Mouse (Mus musculus) forebrain, embryonic 13.5 days (tissue): ENCODE measurements around the gene Pdcd1lg2. TPM values are rescaled to one million over a fixed set of nuclear protein-coding genes. Genes with fewer than 3 reads are reported as not detected.

Experiments
- ATAC-seq: fragments of 200-750 bp; cut with Nextera tagmentation; 2 replicates; pipeline ENCODE4 v1.8.0; 2017
- H3K27ac ChIP-seq: fragments of 300-500 bp; sonication (generic); 2 replicates; pipeline ENCODE4 v1.5.1; 2015; ENCODE audit warnings: inconsistent platforms, mild to moderate bottlenecking, moderate library complexity
- H3K27me3 ChIP-seq: fragments of 300-500 bp; sonication (generic); 2 replicates; pipeline ENCODE4 v1.6.1; 2015; ENCODE audit warnings: mild to moderate bottlenecking, inconsistent platforms
- H3K36me3 ChIP-seq: fragments of 300-500 bp; sonication (generic); 2 replicates; pipeline ENCODE4 v1.6.1; 2015; ENCODE audit warnings: mild to moderate bottlenecking, inconsistent platforms; ENCODE audit not compliant: poor library complexity, severe bottlenecking
- H3K4me1 ChIP-seq: fragments of 300-500 bp; sonication (generic); 2 replicates; pipeline ENCODE4 v1.6.1; 2015; ENCODE audit warnings: inconsistent platforms
- H3K4me2 ChIP-seq: fragments of 300-500 bp; sonication (generic); 2 replicates; pipeline ENCODE4 v1.6.1; 2015; ENCODE audit warnings: inconsistent platforms, mild to moderate bottlenecking, moderate library complexity
- H3K4me3 ChIP-seq: fragments of 300-500 bp; sonication (generic); 2 replicates; pipeline ENCODE4 v1.5.1; 2015; ENCODE audit warnings: mild to moderate bottlenecking, inconsistent platforms
- H3K9ac ChIP-seq: fragments of 300-500 bp; sonication (generic); 2 replicates; pipeline ENCODE4 v1.6.1; 2015; ENCODE audit warnings: mild to moderate bottlenecking, inconsistent platforms
- H3K9me3 ChIP-seq: fragments of 300-500 bp; sonication (generic); replicated peaks from 2 replicates; pipeline ENCODE4 v1.6.1; 2016; ENCODE audit warnings: inconsistent platforms
- WGBS: fragments of 180-500 bp; shearing (Covaris S2); methylation state at CpG from one replicate; pipeline ENCODE4 v1.1.7; 2015; 5-methylcytosine and 5-hydroxymethylcytosine counted together
- polyA plus RNA-seq: library from polyadenylated mRNA; unstranded; fragments of >200 nt; fragmentation: Nextera tagmentation; extraction: Ambion mirVana; gene quantifications from 2 replicates; pipeline ENCODE4 v1.2.1, GENCODE M21; 2015

The Pdcd1lg2 gene
- polyA plus RNA-seq, 1 experiment from 2014 or later = not detected

DNA sequence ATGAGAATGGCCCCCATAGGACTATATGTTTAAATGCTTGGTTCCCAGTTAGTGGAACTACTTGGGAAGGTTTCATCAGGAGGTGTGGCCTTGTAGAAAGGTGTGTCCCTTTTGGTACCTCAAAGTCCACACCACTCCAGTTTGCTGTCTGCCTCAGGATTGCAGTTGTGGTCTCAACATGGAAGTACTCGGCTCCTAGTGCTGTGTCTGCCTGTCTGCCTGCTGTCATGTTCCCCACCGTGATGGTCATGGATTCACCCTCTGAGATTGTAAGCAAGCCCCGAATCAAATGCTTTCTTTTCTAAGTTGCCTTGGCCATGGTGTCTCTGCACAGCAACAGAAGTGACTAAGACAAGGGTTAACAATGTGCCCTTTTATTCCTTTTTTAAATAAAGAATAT lies 103.4 kb downstream of the Pdcd1lg2 start:
- no peak for ATAC-seq
- no peak overlapping the region for H3K27ac ChIP-seq
- no peaks in the 10 kb centered on the region for H3K27me3 ChIP-seq
- no peaks in the 10 kb centered on the region for H3K36me3 ChIP-seq
- no peaks in the 10 kb centered on the region for H3K4me1 ChIP-seq
- H3K9ac ChIP-seq = no peak overlapping the region
- H3K4me2 ChIP-seq = no peak overlapping the region
- WGBS = 93% methylated on average over 3 of the region's 3 CpGs
- H3K9me3 ChIP-seq = no peaks in the 10 kb centered on the region; the same call in 1 of the 2 replicates
- no peak overlapping the region for H3K4me3 ChIP-seq

DNA sequence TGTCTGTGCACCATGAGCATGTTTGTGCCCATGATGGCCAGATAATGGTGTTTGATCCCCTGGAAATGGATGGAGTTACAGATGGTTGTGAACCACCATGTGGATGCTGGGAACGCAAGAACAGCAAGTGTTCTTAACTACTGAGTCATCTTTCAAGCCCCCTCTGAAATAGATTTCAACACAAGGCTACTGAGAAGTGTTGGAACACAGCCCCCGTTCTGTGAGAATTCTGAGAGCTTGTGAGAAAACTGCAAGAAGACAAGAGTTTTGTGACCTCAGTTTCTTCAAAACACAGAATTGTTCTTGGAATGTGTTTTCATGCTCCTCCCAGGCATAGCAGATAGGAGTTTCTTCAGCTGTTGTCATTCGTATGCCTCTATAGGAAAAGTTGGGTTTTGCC lies 104.7 kb downstream of the Pdcd1lg2 start:
- H3K27ac ChIP-seq = no peak overlapping the region
- H3K4me3 ChIP-seq = no peak overlapping the region
- H3K4me2 ChIP-seq = no peak overlapping the region
- H3K36me3 ChIP-seq = no peaks in the 10 kb centered on the region
- no peak overlapping the region for H3K9ac ChIP-seq
- no peaks in the 10 kb centered on the region; the same call in 1 of the 2 replicates for H3K9me3 ChIP-seq
- 94% methylated on average over 3 of the region's 3 CpGs for WGBS
- H3K4me1 ChIP-seq = no peaks in the 10 kb centered on the region
- H3K27me3 ChIP-seq = no peaks in the 10 kb centered on the region
- no peak for ATAC-seq

DNA sequence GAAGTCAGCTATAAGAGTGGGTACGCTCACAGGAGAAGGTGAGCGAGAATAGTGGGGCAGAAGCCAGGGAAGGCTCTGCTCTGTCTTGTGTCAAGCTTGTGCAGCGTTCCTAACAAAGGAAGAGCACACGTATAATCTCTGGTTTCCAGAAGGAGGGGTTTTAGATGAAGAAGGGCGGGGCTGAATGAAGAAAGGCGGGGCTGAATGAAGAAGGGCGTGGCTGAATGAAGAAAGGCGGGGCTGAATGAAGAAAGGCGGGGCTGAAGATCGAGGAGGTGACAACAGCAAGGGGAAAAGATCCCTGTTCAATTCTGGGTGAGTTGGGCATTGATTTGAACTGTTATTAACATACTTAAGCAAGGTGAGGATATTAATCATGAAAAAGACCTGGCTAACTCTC lies 105.3 kb downstream of the Pdcd1lg2 start:
- Histone ChIP-seq H3K4me2 (no peak overlapping the region), H3K4me1 (no peaks in the 10 kb centered on the region), H3K9ac (no peak overlapping the region), H3K27me3 (no peaks in the 10 kb centered on the region), H3K36me3 (no peaks in the 10 kb centered on the region), H3K4me3 (no peak overlapping the region), H3K9me3 (no peaks in the 10 kb centered on the region; the same call in 1 of the 2 replicates), H3K27ac (no peak overlapping the region)
- 74% methylated on average over 10 of the region's 10 CpGs for WGBS
- ATAC-seq = no peak

DNA sequence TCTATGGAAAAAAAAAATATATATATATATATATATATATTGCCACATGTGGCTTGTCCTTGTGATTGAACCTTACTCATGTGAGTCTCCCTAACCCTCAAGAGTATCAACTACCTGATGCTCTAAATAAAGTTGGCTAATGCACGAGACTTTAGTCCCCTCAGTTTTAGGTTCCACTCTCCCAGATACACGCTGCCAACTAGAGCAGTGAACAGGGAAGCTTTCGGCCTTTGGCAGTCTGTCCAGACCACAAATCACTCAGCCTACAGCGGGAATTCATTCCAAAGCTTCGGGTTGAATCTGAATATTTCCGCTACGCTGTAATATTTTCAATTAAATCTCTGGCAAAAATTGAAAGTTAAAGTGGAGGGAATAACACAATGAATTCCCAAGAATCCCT lies 107.7 kb downstream of the Pdcd1lg2 start:
- WGBS = 92% methylated on average over 7 of the region's 7 CpGs
- no peak for ATAC-seq
- no peak overlapping the region for H3K4me3 ChIP-seq
- H3K36me3 ChIP-seq = no peaks in the 10 kb centered on the region
- H3K9ac ChIP-seq = no peak overlapping the region
- H3K4me1 ChIP-seq = peaks cover 5% of the 10 kb centered on the region
- no peak overlapping the region for H3K4me2 ChIP-seq
- no peak overlapping the region for H3K27ac ChIP-seq
- H3K27me3 ChIP-seq = no peaks in the 10 kb centered on the region
- H3K9me3 ChIP-seq = no peaks in the 10 kb centered on the region; the same call in 1 of the 2 replicates

DNA sequence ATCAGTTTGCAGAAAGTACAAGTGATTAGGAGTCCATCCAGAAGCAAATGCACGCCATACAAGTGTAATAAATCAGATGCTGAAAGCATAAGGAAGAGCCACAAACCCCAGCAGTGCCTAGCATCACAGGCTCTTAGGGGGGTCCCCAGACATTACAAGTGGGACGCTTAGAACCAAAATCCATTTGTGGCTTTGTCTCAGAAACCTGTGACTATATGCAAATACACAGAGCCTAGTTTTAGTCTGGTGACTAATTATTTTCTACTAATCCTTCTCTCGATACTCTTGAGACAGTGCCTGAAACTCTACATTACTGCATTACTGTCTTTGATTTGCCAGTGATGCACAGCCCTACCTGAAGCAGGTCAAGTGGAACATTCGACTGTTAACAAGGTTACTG lies 108.2 kb downstream of the Pdcd1lg2 start:
- no peak overlapping the region for H3K4me2 ChIP-seq
- H3K4me1 ChIP-seq = peaks cover 10% of the 10 kb centered on the region
- H3K9ac ChIP-seq = no peak overlapping the region
- H3K4me3 ChIP-seq = no peak overlapping the region
- WGBS = 78% methylated on average over 4 of the region's 4 CpGs
- H3K9me3 ChIP-seq = no peaks in the 10 kb centered on the region; the same call in 1 of the 2 replicates
- no peak for ATAC-seq
- no peaks in the 10 kb centered on the region for H3K36me3 ChIP-seq
- no peak overlapping the region for H3K27ac ChIP-seq
- H3K27me3 ChIP-seq = no peaks in the 10 kb centered on the region

Other genes starting within 250 kb of the Pdcd1lg2 start
- gene Jak2, start 159.1 kb upstream of the Pdcd1lg2 start, polyA plus RNA-seq = 10.1 and 10.7 TPM in 2 replicates
- 3.4 and 3.6 TPM in 2 replicates for gene Insl6, start 85.6 kb upstream of the Pdcd1lg2 start, polyA plus RNA-seq
- 1.6 TPM in 2 replicates for gene Rln1, start 76.2 kb upstream of the Pdcd1lg2 start, polyA plus RNA-seq
- gene Plgrkt, start 43.5 kb upstream of the Pdcd1lg2 start, polyA plus RNA-seq = 88.6 and 102 TPM in 2 replicates
- 0.38 and 0.41 TPM in 2 replicates for gene Cd274, start 43.5 kb upstream of the Pdcd1lg2 start, polyA plus RNA-seq
- 11.2 and 11.8 TPM in 2 replicates for gene Ric1, start 111.4 kb downstream of the Pdcd1lg2 start, polyA plus RNA-seq
- gene Ermp1, start 237.5 kb downstream of the Pdcd1lg2 start, polyA plus RNA-seq = 6.1 and 6.3 TPM in 2 replicates